Mouse (Mus musculus) retina, postnatal 7 days (tissue): ENCODE measurements at regions not wholly inside any gene's neighbourhood (a gene's known extent, or its start where the extent isn't known, plus 50 kb on each side); places are given as distances from the start of the nearest gene placed in this dataset.
"Not testable (repeated sequence)": the region's sequence is repeated elsewhere in the genome, so short reads cannot be mapped to it uniquely, and the experiment has no call there.

Source experiments
- DNase-seq: peaks from one replicate; pipeline ENCODE4 v3.0.0-alpha.2; 2012; ENCODE audit warnings: low read depth, low spot score

DNA sequence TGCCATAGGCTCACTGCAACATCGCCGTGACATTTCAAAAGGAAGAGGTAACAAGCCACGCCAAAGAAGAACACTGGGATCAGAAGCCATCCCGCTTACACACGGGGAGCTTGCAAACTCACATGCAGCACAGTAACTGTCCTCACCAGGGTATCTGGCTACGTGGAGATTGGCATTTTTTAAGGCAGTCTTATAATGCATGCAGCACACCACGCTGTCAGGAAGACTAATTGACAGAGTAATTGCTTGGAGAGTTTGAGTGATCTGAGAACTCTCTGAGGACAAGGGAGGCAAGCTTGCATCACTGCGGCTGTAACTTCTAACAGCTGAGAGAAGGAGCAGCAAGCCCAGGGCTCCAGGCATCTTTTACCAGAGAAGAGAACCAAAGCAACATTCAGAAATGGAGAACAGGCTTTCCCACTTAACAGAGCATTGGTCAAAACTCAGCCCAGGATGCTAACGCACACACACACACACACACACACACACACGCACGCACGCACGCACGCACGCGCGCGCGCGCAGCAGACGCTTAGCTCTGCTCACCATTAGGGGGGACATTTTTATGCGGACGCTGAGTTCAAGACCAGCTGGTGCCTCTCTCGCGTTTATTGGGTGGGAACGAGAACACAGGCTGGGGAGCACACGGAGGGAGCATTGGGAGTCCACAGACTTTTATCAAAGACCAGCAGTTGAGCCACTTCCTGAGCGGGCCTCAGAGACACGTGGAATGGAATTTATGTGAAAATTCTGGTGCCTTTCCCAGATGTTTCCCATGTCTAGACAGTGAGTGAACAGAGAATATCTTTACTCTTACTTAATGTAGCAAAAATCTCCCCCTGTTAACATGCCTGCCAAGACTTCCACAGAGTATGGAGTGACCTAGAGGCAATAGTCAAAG is 66.6 kb downstream of the 1700129C05Rik start:
- DNase-seq, result no peak

DNA sequence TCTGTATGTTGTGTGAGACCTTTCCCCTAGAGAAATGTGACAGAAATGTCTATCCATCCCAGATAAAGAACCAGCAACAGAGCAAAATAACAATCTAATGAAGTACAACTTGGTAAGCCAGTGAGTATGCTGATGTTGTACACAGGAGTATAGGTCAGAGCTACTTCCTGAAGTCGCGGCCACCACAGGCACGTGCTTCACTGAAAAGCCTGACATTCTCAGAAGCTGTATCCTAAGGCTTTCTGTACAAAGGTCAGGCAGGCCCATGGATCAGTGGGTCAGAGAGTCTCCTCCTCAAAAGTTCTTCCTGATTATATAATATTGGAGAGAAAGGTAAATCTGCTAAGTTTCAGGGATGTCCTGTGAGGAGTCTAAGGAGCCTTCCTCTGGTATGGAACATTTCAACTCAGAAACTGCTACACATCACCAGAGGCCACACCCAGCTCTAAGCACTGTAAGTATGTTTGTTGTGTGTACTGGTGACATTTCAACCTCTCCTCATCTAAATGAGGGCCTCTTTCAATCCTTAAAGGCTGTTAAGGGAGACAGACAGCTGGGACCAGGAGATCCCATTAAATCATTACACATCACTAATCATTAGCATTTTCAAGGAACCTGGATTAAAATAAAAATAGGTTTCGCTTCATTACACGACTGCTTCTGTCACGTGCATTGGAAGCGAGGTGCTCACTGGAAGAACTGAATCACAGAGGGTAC is 70.2 kb downstream of the 1700129C05Rik start:
- DNase-seq, result no peak

DNA sequence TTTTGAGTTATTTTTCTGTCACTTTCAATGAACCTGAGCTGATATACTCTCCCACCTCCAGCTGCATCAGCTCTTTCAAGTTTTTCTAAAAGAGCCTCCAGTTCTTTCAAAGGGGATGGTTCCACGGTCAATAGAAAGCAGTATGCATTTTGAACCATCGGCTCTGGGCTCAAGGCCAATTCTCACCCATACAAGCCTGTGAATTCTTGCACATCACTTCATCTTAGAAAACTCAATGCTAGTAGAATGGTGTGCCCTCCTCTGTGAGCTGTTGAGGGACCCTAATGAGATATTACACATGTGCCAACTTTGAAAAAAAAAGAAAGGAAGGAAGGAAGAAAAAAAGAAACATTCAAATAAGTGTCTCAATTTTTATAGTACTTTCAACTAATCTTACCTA is 72.6 kb downstream of the 1700129C05Rik start:
- DNase-seq, result no peak

DNA sequence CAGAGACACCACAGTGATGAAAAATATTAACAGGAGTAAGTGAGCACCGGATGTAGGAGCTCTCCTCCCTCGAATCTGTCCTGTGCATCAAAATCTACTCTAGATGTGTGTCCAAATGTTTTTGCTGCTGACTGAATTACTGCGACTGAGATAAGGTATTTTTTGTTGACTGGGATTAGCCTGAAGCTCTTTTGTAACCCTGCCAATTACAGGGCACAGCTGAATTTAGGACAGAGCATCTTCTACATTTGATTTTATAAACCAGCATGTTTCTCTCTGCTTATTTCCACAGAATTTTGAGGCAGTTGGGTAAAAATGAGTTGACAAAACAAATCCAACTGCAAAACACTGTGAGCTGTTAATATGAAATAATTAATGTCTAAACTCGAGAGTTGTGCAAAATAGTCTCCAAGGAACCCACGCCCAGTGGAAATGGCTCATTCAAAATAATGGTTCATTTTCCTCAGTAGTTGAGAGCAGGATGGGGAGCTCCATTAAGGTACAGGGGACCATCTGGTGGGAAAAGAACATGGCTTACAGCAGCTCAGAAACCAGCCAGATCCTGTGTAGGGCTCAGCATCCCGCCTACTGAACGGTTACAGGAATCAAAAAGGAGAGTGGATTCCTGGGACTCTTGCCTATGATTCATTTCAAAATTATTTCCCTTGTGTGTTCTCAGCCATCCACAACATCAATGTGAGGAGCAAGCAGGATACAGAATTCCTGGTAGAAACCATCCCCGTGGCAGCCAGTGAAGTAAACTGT is 76.1 kb downstream of the 1700129C05Rik start:
- DNase-seq, result no peak

DNA sequence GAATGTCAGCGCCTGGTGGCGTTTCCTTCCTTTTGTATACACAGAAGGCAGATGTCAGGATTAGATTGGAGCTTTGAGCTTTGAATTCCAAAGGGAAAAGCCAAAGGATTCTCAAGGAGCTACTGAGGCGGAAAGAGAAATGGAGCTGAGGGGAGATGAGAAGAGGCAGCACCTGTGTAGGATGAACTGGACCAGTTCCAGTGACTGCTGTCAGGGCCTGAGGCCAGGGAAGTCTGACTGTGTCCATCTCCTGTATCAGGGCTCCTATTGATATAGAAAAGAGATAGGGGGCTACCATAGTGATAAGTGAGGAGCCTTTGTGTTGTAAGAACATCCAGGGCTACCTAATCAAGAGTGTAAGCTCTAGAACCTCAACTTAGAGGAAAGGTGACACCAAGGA is 79.5 kb downstream of the 1700129C05Rik start:
- no peak for DNase-seq

DNA sequence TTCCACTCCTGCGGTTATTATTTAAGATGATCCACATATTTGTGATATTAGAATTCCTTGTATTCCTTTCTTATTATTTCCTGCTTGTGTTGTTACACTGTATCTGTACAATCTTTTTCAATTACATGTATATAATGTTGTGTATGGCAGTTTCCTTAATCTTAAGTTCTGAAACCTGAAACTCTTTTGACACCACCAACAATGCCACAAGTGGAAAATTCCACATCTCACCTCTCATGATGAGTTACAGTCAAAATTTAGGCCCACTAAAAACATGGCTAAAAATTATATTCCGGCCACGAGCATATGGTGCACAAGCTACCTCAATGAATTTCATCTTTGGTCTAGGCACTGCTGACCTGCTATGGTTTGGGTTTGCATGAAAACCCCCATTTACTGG is 85.9 kb downstream of the 1700129C05Rik start:
- DNase-seq, result no peak

DNA sequence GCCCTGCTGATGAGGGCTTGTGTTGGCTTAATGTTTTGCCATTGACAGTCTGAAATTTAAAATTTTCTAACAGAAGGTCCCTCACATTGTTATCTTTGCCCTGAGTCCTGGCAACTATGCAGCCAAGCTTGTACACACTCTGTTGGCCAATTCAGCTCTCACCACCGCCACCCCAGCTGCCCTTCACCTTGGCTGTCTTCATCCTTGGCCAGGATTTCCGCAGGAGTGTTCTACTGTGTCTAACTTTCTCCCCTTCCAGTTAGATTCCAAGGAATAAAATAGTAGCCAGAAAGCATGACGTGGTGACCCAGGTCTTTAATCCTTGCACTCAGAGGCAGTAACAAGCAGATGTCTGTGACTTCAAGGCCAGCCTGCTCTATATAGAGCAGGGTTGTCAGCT is 87.4 kb downstream of the 1700129C05Rik start:
- no peak for DNase-seq

DNA sequence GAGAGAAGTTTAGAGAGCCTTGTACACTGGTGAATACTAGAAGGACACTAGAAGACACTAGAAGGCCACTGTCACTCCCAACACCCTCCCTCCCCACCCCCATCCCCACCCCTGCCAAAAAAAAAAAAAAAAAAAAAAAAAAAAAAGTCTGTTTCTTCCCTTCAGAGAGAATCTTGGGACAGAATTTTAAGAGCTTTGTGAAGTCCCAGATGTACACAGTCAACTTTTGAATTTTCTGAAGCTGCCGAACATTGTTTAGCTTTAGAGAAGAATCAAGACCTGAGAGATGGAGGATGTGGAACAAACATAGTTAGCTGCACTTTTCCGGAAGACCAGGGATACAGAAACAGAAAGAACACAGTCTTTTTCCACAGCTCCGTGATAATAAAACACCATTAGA is 90.3 kb downstream of the 1700129C05Rik start:
- DNase-seq, result no peak

DNA sequence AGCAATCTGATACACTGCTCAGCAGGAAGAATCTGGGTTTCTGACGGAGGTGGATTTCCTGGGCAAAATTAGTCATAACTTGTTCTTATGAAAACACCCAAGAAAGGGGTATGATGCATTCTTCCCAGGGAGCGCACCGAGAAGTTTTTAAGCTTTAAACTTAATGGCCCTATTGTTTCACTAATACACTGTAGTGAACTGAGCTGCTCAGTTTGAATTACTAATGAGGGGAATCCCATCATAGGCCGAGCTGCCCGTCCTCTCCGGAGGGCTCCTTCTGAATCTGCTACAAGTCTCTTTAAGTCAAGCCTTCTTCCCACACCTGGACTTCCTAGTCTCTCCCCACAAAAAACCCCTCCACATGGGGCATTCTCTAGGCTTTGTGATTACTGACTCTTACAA is 91.2 kb downstream of the 1700129C05Rik start:
- no peak for DNase-seq

DNA sequence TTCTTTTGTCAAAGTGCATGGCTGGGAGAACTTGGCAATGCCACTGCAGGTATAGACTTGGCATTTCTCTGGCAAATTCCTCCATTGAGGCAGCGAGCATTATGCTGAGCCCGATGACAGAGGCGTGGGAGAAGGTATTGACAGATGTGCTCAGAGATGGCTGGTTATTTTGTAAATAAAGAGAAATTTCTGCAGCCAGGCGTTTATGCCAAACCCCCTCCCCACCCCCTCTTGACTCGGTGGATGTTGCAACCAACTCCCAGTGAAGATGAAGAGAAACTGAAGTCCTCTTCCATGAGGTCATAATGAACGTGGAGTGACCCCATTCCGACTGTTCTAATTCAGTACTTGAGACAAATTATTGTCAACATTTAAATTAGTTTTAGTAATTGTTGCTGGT is 97.0 kb downstream of the 1700129C05Rik start:
- DNase-seq, result no peak

DNA sequence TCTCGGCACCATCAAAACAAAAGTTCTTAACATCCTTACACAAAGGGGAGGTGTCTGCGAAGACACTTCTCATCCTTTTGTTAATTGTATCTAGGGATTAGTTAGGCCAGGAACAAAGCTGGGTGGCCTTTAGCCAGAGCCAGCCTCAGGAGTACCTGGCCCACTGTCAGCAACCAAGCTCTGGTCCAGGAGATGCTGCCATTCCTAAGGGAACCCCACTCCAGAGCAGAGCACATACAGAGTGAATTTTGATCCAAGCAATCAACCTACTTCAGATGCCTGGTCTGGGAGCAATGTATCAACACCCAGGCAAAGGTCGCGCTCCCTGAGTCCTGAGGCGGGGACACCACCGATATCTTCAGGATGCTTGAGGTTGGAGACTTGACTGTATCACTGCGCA is 97.5 kb downstream of the 1700129C05Rik start:
- DNase-seq, result no peak

DNA sequence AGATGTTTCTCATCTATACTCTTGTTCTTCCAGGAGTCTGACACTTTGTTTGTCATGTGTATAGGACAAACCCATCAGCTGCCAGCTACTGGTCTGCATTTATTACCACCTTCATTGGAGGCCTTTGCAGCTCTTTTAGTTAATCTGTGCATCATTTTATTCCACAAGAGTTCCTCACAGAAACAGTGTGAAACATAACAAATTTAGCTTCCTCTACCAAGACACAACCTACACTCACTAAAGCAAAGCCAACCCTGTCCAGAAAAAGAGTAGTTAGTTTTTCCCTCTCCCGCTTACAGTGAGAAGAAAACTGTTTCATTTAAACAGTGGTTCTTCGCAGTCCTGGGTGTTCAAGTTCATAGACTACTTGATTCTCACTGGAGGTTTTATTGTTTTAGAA is 100.5 kb downstream of the 1700129C05Rik start:
- no peak for DNase-seq

DNA sequence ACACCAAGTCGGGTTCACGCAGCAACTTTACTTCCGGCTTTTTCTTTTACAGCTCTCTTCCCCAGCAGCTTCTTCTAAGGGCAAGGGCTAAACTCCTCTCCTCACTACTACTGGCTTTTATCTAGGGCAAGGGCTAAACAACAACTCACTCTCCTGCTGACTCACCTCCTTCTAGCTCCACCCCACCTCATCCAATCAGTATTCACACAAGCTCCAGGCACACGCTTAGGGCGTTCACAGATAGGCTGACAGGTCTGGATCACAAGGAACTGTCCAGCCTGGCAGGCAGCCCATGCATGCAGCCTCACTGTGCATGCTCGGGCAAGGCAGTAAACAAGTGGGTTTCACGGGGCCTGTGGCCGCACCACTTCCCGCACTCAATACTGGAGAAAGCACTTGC is 116.9 kb downstream of the 1700129C05Rik start:
- not testable (repeated sequence) for DNase-seq

DNA sequence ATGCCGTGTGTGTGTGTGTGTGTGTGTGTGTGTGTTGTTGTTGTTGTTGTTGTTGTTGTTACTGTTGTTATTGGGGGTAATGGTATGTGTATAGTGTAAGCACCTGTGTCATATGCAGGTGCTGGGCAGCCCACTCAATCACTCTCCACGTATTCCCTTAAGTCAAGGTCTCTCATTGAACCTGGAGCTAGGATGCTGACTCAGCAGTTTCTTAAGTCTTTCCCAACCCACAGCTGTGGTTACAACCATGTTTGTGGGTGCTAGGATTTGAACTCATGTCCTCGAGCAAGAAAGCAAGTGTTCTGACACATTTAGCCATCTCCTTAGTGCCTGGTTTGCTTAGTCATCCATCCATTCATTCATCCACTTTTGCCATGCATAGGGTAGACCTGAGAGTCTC is 133.2 kb downstream of the 1700129C05Rik start:
- DNase-seq, result no peak

DNA sequence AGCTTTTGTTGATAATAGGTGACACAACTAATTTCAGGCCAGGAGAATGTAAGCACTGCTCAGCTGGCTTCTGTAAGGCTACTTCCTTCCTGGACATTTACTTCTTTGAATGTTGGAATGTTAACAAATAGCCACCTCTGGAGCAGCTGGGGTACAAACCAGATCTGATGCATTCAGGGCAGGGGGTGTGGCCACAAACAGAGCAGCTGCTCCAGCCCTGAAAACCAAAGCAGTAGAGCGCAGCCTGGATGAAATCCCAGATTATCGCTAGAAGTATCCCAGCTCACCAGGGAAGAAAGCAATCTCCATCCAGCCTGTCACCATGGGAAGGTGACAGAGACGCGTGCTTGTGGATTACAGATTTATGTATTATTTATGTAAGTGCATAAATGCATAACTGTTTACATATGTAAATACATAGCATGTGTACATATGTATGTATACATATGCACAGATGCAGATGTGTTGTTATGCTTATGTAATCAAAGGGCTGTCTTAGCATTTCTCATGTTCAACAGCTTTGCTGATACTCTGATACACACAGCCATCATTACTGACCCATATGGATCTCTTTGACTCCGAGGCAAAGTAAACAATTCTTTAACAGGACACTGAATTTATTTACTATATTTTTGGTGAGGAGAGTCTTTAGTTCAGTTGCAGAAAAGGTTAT is 143.5 kb downstream of the 1700129C05Rik start:
- peak; percentile 25 for DNase-seq

DNA sequence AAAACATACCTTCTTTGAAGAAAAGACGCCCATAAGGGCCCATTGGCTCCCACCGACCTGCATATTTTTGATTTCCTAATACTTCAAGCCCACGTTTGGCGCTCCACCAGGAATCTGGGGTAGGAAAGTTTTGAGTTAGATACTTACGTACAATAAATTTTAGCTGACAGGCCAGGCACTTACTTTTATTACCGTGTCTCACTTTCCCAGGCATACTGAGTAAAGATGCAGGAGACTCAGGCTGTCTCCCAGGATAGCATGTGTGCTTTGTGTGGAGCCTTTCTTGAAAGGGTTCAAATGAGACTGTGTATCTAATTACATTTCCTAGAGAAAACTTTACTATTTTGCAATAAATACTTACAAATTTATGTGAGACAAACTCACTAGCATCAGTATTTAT is 147.7 kb downstream of the 1700129C05Rik start:
- no peak for DNase-seq

DNA sequence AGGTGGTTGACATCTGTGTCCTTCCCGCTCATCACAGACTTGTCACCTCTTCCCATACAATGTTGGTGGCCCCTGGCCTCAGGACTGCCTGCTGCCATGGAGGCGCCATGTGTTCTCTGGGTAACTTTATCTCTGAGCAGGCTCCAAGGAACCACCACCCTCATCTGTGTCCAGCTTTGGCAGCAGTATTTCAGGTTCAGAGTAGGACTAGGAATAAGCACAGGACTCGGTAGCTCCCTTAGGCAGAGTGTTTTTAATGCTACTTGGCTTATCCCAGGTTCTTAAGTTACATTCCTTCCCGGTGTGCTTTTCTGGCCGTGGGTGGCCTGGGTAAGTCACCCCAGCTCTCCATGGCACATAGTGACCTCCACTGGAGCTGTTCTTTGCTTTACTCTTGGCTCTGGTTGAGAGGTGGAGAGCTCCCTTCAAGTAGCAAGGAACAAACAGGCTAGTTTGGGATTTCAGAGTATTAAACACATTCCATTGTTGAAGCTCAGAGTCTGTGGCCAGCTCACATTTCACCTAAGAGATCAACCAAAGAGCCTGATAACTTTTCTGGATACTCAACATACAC is 153.0 kb downstream of the 1700129C05Rik start:
- DNase-seq, result no peak

DNA sequence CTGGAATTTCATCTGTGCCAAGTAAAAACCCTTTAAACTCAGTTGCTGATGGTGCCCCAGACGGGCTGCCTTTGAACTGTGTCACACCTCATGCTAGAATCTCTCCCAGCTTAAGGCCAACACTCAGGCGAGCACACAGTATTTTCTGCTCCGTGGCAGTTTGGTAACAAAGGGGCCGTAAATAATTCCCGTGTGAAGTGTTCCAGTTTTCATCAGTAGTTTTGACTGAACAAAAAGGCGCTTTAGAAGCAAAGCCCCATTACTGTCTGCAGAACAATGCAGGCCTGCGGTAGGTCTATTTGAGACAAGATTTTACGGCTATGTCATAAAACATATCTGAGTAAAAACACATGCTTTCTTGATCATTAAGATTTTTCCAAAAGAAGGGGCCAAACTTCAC is 155.0 kb downstream of the 1700129C05Rik start:
- DNase-seq, result no peak

DNA sequence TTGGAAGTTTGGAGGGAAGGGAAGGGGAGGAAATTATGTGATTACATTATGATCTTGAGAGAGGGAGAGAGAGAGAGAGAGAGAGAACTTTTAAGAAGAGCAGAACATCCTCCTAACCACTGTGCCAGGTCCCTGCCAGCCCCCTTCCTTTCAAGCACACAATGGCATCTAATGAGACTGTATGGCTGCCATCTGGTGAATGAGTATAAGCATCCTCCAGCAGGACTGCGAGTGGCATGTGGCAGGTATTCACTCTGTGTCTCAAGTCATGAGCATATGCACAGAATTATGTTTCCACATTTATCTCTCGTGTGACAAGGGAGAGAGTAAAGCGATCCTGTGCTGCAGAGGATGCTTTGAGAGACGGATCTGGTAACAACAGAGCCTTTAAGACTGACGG is 156.9 kb downstream of the 1700129C05Rik start:
- no peak for DNase-seq

DNA sequence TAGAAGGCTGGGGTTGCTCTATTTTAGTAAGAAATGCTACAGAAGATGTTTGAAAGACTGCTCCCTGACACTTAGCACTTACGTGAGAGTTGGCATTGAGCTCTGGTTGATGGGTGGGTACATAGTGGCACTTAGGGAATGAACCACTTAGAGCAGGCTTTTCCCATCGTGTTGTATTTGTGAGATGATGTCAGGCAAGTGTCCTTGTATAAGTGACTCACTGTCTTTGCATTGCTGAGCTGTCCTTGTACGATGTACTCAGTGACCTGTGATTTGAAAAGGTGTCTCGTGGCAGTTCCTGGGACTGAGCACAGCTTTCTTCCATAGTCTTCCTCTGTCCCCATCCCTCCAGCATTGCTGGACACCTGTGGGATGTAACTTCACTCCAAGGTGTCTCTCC is 165.9 kb downstream of the 1700129C05Rik start:
- DNase-seq, result no peak

DNA sequence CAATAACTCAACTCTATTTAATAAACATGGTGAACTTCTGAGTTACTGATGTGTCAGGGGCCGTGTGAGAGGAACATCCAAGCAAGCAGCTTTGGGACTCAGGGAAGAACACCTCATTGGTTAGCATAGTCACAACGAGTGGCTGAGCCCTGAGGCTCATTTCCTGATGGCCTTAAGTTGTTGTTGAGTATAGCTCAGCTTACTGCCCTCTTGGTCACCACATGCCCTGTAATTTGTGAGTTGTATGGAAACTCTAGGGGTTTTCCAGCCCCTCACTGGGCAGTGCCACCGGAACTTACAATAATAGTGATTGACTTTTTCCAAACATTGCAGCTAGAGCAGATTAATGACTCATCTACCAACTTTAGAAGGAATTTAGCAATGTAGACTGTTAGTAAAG is 173.4 kb downstream of the 1700129C05Rik start:
- no peak for DNase-seq
